Mouse (Mus musculus): ENCODE measurements around the gene Zc3h12c.
"Not testable (repeated sequence)": the region's sequence is repeated elsewhere in the genome, so short reads cannot be mapped to it uniquely, and the experiment has no call there.

Zc3h12c gene

GRCm38 (mm10) chr9:52103448-52104224, 64.7 kb downstream of the Zc3h12c start:
- DNase-seq (ENCODE audit: low read depth, low spot score): no peak

GRCm38 (mm10) chr9:52102060-52102844, 66.1 kb downstream of the Zc3h12c start:
- DNase-seq (ENCODE audit: low read depth, low spot score): no peak

GRCm38 (mm10) chr9:52100426-52100825, 67.9 kb downstream of the Zc3h12c start:
- DNase-seq (ENCODE audit: low read depth, low spot score): no peak

GRCm38 (mm10) chr9:52098600-52098999, 69.8 kb downstream of the Zc3h12c start:
- peak; percentile 68 for DNase-seq (ENCODE audit: low read depth, low spot score)

GRCm38 (mm10) chr9:52097386-52097785, 71.0 kb downstream of the Zc3h12c start:
- no peak for DNase-seq (ENCODE audit: low read depth, low spot score)

- DNase-seq (ENCODE audit: low read depth, low spot score): no peak
Observed at GRCm38 (mm10) chr9:52095666-52096065, 72.7 kb downstream of the Zc3h12c start.

GRCm38 (mm10) chr9:52094471-52094980, 73.8 kb downstream of the Zc3h12c start:
- no peak for DNase-seq (ENCODE audit: low read depth, low spot score)

- no peak for DNase-seq (ENCODE audit: low read depth, low spot score)
Observed at GRCm38 (mm10) chr9:52094016-52094415, 74.4 kb downstream of the Zc3h12c start.

- no peak for DNase-seq (ENCODE audit: low read depth, low spot score)
Observed at GRCm38 (mm10) chr9:52093108-52093507, 75.3 kb downstream of the Zc3h12c start.

- no peak for DNase-seq (ENCODE audit: low read depth, low spot score)
Observed at GRCm38 (mm10) chr9:52092311-52092710, 76.1 kb downstream of the Zc3h12c start.

- no peak for DNase-seq (ENCODE audit: low read depth, low spot score)
Observed at GRCm38 (mm10) chr9:52091752-52092151, 76.6 kb downstream of the Zc3h12c start.

- DNase-seq (ENCODE audit: low read depth, low spot score): no peak
Observed at GRCm38 (mm10) chr9:52082414-52082813, 86.0 kb downstream of the Zc3h12c start.

GRCm38 (mm10) chr9:52081979-52082378, 86.4 kb downstream of the Zc3h12c start:
- no peak for DNase-seq (ENCODE audit: low read depth, low spot score)

GRCm38 (mm10) chr9:52077692-52078091, 90.7 kb downstream of the Zc3h12c start:
- no peak for DNase-seq (ENCODE audit: low read depth, low spot score)

GRCm38 (mm10) chr9:52076089-52076488, 92.3 kb downstream of the Zc3h12c start:
- no peak for DNase-seq (ENCODE audit: low read depth, low spot score)

GRCm38 (mm10) chr9:52072202-52072601, 96.2 kb downstream of the Zc3h12c start:
- no peak for DNase-seq (ENCODE audit: low read depth, low spot score)

- not testable (repeated sequence) for DNase-seq (ENCODE audit: low read depth, low spot score)
Observed at GRCm38 (mm10) chr9:52071352-52071751, 97.0 kb downstream of the Zc3h12c start.

GRCm38 (mm10) chr9:52070052-52070451, 98.3 kb downstream of the Zc3h12c start:
- peak; percentile 57 for DNase-seq (ENCODE audit: low read depth, low spot score)
